Mouse (Mus musculus): ENCODE data around the gene Fgf2. TPM values are rescaled to one million over a fixed set of nuclear protein-coding genes. Genes with fewer than 3 reads are reported as not detected.

Gene Fgf2
- 0.51 and 0.70 TPM in 2 replicates for polyA plus RNA-seq (2012; rRNA removed)

DNA sequence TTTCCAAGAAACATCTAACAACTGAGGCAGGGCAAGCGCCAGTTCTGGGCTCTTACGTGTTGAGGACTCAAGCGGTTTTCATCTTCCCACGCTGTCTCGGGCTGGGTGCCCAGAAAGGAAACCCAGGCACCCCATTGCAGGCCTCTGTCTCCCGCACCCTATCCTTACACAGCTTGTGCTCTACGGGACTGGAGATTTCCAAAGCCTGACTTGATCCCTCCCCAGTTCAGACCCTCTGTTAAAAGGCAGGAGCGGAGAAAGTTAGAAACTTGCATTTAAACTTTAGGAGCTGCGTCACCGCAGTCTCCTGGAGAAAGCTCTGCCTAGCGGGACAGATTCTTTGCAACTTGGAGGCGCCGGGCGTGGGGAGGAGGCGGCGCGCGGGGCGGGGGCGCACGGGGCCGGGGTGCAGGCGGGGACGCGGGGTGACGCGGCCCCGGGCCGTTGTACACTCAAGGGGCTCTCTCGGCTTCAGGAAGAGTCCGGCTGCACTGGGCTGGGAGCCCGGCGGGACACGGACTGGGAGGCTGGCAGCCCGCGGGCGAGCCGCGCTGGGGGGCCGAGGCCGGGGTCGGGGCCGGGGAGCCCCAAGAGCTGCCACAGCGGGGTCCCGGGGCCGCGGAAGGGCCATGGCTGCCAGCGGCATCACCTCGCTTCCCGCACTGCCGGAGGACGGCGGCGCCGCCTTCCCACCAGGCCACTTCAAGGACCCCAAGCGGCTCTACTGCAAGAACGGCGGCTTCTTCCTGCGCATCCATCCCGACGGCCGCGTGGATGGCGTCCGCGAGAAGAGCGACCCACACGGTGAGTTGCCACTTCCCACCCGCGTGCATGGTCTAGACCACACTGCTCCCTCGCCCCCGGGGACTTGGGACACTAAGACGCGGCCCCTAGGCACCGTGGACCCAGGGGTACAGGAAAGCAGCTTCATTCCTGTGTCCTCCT is at the start of gene Fgf2:
TSS of gene Fgf2 (plus strand) at position 126 of the 945 bp plus-strand sequence.
- TF ChIP-seq CTCF (IDR thresholded peaks at IDR 0.05; ENCODE audit: extremely low read depth, insufficient read length, insufficient replicate concordance, low read depth, low read length), result no peak
- no peak for TF ChIP-seq POLR2A (IDR thresholded peaks at IDR 0.05; ENCODE audit: low read depth, low read length)
- peak within 1 kb of the TSS; percentile 65 for H3K4me3 ChIP-seq (ENCODE audit: low read depth, low read length)
- peak within 1 kb of the TSS; percentile 15; the same call in 1 of the 2 replicates for H3K27ac ChIP-seq (ENCODE audit: insufficient read depth, low read depth, low read length)
- 1% methylated on average over 75 of the region's 75 CpGs for WGBS
- H3K4me1 ChIP-seq (ENCODE audit: control insufficient read depth, insufficient read depth, insufficient read length, low read length), result no peaks in the 10 kb centered on the region
- peaks cover 15% of the 10 kb centered on the region for H3K27me3 ChIP-seq (ENCODE audit: control insufficient read depth, insufficient read depth, low read length)
- H3K36me3 ChIP-seq (ENCODE audit: control insufficient read depth, insufficient read depth, low read length), result no peaks in the 10 kb centered on the region

DNA sequence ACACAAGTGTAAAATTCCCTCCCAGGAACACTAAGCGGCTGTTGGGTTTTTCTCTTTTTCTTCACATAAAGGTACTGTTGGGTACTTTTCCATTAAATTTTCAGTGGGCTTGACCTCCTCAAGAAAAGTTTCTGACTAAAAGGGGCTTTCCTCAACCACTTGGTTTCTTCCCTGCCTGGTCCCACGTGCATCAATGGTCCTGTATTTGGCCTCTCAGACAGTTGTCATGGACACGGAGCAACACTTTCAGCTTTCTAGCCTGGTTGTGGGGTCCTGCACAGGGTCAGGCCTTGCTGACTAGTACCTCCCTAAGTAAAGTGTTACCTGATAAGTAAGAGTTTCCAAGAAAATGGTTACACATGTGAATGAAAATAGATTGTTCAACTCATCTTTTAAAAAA is 48.7 kb upstream of the Fgf2 start:
- H3K27me3 ChIP-seq (ENCODE audit: control insufficient read depth, insufficient read depth, low read length), result no peaks in the 10 kb centered on the region
- 73% methylated on average over 3 of the region's 3 CpGs for WGBS

DNA sequence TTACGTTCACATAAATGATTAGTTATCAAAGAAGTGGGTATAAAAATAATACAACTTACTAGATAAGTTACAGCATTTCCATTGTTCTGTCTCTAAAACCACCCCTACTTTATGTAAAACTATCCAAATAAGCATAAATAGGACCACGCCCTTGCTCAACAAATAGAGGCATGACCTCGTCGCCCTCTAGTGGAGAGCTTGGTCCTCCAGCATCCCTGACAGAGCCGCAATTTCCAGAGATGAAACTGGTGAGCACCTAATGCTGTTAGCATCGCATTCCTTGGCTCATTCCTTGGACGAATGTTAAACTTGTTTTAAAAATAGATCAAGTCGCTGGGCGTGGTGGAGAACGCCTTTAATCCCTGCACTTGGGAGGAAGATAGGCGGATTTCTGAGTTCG is 45.5 kb upstream of the Fgf2 start:
- TF ChIP-seq POLR2A (IDR thresholded peaks at IDR 0.05; ENCODE audit: low read depth, low read length) (no peak), CTCF (IDR thresholded peaks at IDR 0.05; ENCODE audit: extremely low read depth, insufficient read length, insufficient replicate concordance, low read depth, low read length) (peak; percentile 69; the same call in 1 of the 2 replicates)
- H3K4me1 ChIP-seq (ENCODE audit: control insufficient read depth, insufficient read depth, insufficient read length, low read length), result no peaks in the 10 kb centered on the region
- no peaks in the 10 kb centered on the region for H3K36me3 ChIP-seq (ENCODE audit: control insufficient read depth, insufficient read depth, low read length)
- no peaks in the 10 kb centered on the region for H3K27me3 ChIP-seq (ENCODE audit: control insufficient read depth, insufficient read depth, low read length)
- H3K27ac ChIP-seq (ENCODE audit: insufficient read depth, low read depth, low read length), result no peak overlapping the region
- H3K4me3 ChIP-seq (ENCODE audit: low read depth, low read length), result no peak overlapping the region
- 32% methylated on average over 12 of the region's 12 CpGs for WGBS

More for the DNA sequence above, 48.7 kb upstream of the Fgf2 start:
- Histone ChIP-seq H3K4me1 (ENCODE audit: control insufficient read depth, insufficient read depth, insufficient read length, low read length) (no peaks in the 10 kb centered on the region), H3K36me3 (ENCODE audit: control insufficient read depth, insufficient read depth, low read length) (no peaks in the 10 kb centered on the region), H3K27ac (ENCODE audit: insufficient read depth, low read depth, low read length) (no peak overlapping the region), H3K4me3 (ENCODE audit: low read depth, low read length) (no peak overlapping the region)
- no peak for TF ChIP-seq CTCF (IDR thresholded peaks at IDR 0.05; ENCODE audit: extremely low read depth, insufficient read length, insufficient replicate concordance, low read depth, low read length)
- TF ChIP-seq POLR2A (IDR thresholded peaks at IDR 0.05; ENCODE audit: low read depth, low read length), result no peak

- Histone ChIP-seq H3K27me3 (ENCODE audit: control insufficient read depth, insufficient read depth, low read length) (no peaks in the 10 kb centered on the region), H3K4me3 (ENCODE audit: low read depth, low read length) (no peak overlapping the region), H3K27ac (ENCODE audit: insufficient read depth, low read depth, low read length) (no peak overlapping the region; the same call in 1 of the 2 replicates), H3K36me3 (ENCODE audit: control insufficient read depth, insufficient read depth, low read length) (no peaks in the 10 kb centered on the region), H3K4me1 (ENCODE audit: control insufficient read depth, insufficient read depth, insufficient read length, low read length) (no peaks in the 10 kb centered on the region)
- 66% methylated on average over 8 of the region's 8 CpGs for WGBS
- TF ChIP-seq POLR2A (IDR thresholded peaks at IDR 0.05; ENCODE audit: low read depth, low read length) (no peak), CTCF (IDR thresholded peaks at IDR 0.05; ENCODE audit: extremely low read depth, insufficient read length, insufficient replicate concordance, low read depth, low read length) (no peak)
Measured at GRCm38 (mm10) chr3:37303392-37304139, 44.6 kb upstream of the Fgf2 start.

DNA sequence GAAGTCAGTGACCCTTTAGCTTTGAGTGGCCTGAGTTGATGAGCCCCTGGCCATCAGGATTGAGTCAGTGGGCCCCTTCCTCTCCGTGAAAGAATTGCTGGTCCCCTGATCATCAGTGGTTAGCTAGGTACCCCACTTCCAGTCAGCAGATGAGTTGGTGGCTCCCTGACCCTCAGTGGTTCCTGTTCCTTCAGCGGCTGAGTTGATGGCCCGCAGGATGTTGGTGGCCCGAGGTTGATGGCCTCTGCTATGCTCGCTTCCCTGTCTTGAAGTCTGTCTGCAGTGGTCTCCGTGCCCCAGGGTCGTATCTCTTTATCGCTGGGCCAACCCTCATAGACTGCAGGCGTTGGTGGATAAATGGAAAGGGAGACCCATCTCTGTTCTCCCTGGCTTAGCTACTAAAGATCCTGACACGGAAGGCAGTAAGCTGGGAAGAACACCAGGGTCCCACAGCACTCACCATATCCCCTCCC is 36.2 kb upstream of the Fgf2 start:
- Histone ChIP-seq H3K27ac (ENCODE audit: insufficient read depth, low read depth, low read length) (no peak overlapping the region), H3K4me1 (ENCODE audit: control insufficient read depth, insufficient read depth, insufficient read length, low read length) (0 out of 2 replicates have a peak, but pooled peaks cover 5% of the 10 kb centered on the region), H3K27me3 (ENCODE audit: control insufficient read depth, insufficient read depth, low read length) (no peaks in the 10 kb centered on the region), H3K4me3 (ENCODE audit: low read depth, low read length) (peak overlapping the region; percentile 93), H3K36me3 (ENCODE audit: control insufficient read depth, insufficient read depth, low read length) (no peaks in the 10 kb centered on the region)
- WGBS, result 2% methylated on average over 10 of the region's 10 CpGs
- no peak for TF ChIP-seq CTCF (IDR thresholded peaks at IDR 0.05; ENCODE audit: extremely low read depth, insufficient read length, insufficient replicate concordance, low read depth, low read length)
- TF ChIP-seq POLR2A (IDR thresholded peaks at IDR 0.05; ENCODE audit: low read depth, low read length), result no peak

DNA sequence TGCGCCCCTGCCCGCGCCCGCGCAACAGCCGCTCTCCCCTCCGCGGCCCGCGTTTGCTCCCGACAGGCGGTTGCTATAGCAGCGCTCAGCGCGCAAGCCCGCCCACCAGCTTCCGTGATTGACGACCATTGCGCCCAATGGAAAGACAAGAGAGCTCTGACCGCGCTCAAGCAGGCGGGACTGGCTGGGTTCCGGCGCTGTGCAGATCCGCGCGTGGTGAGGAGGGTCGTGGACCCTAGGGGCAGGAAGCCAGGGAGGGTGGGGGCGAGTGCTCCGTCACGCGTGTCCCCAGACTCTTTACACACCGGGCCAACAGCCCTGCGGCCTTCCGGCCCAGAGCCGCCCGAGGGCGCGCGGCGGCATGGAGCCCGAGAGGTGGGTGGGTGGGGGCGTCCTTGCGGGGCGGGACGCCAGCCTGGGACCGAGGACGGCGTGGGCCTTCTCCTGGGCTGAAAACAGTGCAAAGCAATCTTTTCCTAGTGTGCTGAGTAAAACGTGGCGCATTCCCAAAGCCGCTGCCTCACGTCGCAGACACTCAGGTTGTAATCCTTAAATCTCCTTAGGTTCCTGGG is 35.7 kb upstream of the Fgf2 start, which contains the start of the genes Bbs12 and Cetn4:
TSS of gene Bbs12 (plus strand) at position 185 of the 572 bp plus-strand sequence.
TSS of gene Cetn4 (minus strand) at position 339 of the 572 bp plus-strand sequence.
- Histone ChIP-seq H3K27ac (ENCODE audit: insufficient read depth, low read depth, low read length) (no peak within 1 kb of the TSS; the same call in 1 of the 2 replicates), H3K4me1 (ENCODE audit: control insufficient read depth, insufficient read depth, insufficient read length, low read length) (0 out of 2 replicates have a peak, but pooled peaks cover 5% of the 10 kb centered on the region), H3K36me3 (ENCODE audit: control insufficient read depth, insufficient read depth, low read length) (no peaks in the 10 kb centered on the region), H3K27me3 (ENCODE audit: control insufficient read depth, insufficient read depth, low read length) (no peaks in the 10 kb centered on the region), H3K4me3 (ENCODE audit: low read depth, low read length) (peak within 1 kb of the TSS; percentile 93)
- under 1% methylated on average over 54 of the region's 54 CpGs for WGBS
- TF ChIP-seq CTCF (IDR thresholded peaks at IDR 0.05; ENCODE audit: extremely low read depth, insufficient read length, insufficient replicate concordance, low read depth, low read length) (no peak), POLR2A (IDR thresholded peaks at IDR 0.05; ENCODE audit: low read depth, low read length) (0 out of 2 replicates have a peak, but pooled peaks have one; percentile 22)

Measured in small intestine, adult 2 months (tissue).